Mouse (Mus musculus) layer of hippocampus, postnatal 36 days (tissue): ENCODE results near the gene Rrm1. TPM values are rescaled to one million over a fixed set of nuclear protein-coding genes. Genes with fewer than 3 reads are reported as not detected.
"Not testable (repeated sequence)": the region's sequence is repeated elsewhere in the genome, so short reads cannot be mapped to it uniquely, and the experiment has no call there.

ENCODE experiments used
- DNase-seq, 2 experiments: peaks; one replicate each; pipeline ENCODE4 v3.0.0; 2022
- total RNA-seq, 2 experiments: library from RNA; stranded (reverse); gene quantifications; 2 replicates each; pipeline ENCODE4 v1.2.3; 2021

The Rrm1 gene
- total RNA-seq, 2 experiments from 2014 or later, result 9.8 to 11.4 TPM

DNA sequence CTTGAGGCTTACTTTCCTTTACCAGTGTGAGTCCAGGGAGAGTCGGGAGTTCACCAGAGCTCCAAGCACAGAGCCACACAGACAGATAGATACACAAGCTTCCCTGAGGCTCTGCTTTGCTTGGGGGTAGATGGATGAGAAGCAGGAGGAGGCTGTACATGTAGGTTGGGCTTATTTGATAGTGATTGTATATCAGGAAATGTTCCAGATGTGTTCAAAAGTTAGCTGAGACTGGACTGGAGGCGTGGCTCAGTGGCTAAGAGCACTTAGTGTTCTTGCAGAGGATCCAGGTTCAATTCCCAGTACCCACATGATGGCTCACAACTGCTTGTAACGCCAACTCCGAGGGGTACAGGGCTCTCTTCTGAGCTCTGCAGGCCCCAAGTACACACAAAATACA lies 36.9 kb downstream of the Rrm1 start:
- DNase-seq, result no peak

- no peak for DNase-seq
These were observed 37.4 kb downstream of the Rrm1 start for GRCm38 (mm10) chr7:102478926-102479325.

GRCm38 (mm10) chr7:102479368-102480078 lies 38.0 kb downstream of the Rrm1 start:
- DNase-seq, result no peak

- no peak for DNase-seq
These were observed 39.3 kb downstream of the Rrm1 start for GRCm38 (mm10) chr7:102480821-102481220.

- no peak for DNase-seq
These were observed 40.1 kb downstream of the Rrm1 start, which contains the start of gene Olfr543 for GRCm38 (mm10) chr7:102481579-102481978. Gene Olfr543, minus strand, starts transcription at chr7:102481679.

DNA sequence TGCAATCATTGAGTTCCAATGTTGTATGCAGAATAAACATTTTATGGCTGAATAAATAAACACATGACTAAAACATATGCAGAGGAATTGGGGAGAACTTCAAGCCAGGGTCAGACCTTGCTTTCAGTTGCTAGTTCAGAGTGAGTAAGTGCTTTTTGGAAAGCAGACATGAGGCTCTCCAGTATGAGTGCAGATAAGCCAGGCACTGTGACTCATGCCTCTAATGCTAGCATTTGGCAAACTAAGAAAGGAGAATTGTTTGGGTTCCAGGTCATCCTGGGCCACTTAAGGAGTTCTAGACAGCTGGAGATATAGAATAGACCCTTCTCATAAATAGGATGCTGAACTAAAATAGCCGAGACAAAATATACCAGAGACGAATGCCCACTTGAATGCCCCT lies 42.2 kb downstream of the Rrm1 start:
- no peak for DNase-seq

GRCm38 (mm10) chr7:102484766-102485165 lies 43.3 kb downstream of the Rrm1 start:
- DNase-seq, result not testable (repeated sequence)

DNA sequence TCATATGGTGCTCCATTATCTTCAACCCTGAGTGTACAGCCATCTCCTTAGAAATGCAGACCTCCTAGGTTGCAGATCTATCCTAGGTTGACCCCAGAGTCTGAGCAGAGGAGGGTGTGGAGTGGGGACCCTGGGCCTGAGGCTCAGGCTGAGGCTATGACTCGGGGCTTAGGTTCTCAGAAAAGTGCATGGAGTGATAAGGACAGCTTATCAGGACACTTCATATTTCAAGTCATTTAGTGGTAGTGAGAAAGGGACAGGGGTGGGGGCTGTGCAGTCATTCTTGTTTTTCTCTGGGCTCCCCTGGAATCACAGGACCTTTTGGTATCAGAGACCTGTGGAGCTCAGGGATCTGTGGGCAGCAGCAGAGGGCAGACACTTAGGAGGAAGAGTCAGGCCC lies 44.6 kb downstream of the Rrm1 start:
- DNase-seq, result no peak

- no peak for DNase-seq
These were observed 46.7 kb downstream of the Rrm1 start, which contains the start of gene Olfr544 for GRCm38 (mm10) chr7:102488161-102488560. Gene Olfr544, minus strand, starts transcription at chr7:102488313.

DNA sequence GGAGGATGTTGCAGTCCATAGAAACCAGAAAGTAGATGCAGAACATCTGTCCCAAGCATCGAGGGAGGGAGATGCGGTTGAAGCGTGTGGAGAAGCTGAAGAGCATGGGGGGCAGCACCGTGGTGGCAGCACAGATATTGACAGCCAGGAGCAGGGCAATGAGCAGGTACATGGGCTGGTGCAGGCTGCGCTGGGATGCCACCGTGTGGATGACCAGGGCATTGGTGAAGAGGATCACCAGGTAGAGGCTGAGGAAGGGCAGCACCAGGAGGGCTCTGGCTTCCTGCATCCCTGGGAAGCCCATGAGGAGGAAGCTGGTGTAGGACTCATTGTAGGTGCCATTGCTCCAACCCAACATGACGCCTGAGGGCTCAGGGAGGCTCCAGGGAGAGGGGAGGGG lies 52.9 kb downstream of the Rrm1 start:
- not testable (repeated sequence) for DNase-seq

DNA sequence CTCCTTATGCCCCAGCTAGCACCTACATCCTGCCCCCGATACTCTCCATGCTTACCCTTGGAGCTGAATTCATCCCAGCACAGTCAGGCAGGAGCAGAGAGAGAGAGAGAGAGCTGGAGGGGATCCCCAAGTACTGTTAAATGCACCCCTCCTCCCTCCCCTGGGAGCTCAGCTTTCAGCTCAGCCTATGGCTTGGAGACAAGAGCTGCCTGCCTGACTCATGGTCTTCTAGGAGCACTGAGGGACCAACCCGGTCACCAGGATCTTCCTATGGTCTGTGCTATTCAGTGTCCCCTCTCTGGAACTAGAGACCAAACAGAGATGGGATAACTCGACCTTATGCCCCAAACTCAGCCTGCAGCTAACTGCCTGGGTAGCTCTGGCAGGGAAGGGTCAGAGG lies 58.0 kb downstream of the Rrm1 start, which contains the start of gene Olfr545:
Gene Olfr545, minus strand, starts transcription at position 101 of the 400 bp plus-strand sequence.
- DNase-seq, result no peak

DNA sequence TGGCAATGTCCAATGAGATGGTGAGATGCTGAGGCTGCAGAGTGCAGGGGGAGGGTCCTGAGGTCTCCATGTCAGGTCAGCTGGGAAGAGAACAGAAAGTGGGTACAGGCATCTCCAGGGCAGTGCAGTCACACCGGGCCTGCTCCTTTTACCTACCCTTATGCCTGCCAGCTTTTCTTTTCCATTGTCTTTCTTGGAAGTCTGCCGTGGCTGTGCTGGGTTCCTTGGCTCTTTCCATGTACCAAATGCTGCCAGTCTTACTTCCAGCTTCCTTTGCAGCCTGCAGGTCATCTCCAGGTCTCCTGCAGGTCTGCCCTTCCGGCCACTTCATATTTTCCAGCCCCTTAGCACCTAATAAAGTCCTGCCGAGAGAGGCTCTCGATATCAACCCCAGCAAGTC lies 60.5 kb downstream of the Rrm1 start:
- DNase-seq, result no peak

- peak; percentile 66 to 74 for DNase-seq
These were observed 65.4 kb downstream of the Rrm1 start for GRCm38 (mm10) chr7:102506848-102507247.

DNA sequence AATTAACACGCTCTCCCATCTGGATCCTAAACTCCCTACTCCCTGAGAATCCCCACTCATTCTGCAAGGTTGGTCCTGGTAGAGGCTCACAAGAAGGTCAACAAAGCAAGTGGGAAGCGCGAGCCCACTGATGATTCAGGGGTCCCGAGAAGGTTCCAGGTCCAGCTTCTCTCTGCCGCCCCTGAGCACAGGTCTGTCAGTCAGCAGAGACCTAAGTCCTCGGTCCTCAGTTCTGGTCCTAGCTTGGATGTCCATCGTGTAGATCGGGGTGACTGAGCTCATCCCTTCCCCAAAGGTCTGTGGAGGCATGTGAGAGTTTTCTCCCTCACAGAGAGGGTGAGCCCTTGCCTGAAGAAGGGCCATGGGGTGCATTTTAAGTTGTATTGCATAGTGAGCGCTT lies 66.6 kb downstream of the Rrm1 start:
- no peak for DNase-seq

- DNase-seq, result no peak
These were observed 67.2 kb downstream of the Rrm1 start for GRCm38 (mm10) chr7:102508666-102509065.

GRCm38 (mm10) chr7:102509726-102510125 lies 68.2 kb downstream of the Rrm1 start:
- no peak for DNase-seq

GRCm38 (mm10) chr7:102511927-102512326 lies 70.4 kb downstream of the Rrm1 start:
- no peak for DNase-seq

DNA sequence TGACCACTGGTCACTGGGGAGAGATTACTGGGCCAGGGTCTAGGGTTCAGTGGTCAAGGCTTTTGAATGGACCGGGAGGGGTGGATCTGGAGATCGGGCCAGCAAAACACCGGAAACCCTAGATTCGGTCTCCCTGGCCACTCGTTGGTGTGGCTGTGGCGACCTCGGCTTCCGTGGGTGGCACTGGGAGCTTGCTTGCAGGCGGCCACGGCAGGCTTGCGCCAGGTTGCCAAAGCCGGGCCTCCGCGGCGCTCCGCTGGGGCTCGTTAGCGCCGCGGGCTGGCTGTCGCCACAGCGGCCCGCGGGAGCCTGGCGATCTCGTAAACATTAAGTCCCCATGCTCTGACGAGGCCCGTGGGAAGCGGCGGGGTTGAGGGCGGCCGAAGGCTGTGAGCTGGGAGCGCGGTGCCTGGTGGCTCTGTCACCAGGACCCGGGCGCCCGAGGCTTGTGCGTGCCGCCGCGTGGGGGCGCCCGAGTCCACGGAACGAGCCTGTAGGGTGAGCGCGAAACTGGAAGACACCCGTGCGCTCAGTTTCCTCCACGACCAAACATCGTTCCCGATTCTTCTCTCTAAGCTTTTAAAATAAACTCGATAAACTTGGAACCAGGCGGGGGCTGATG lies 71.4 kb downstream of the Rrm1 start:
- DNase-seq, result peak; percentile 85

DNA sequence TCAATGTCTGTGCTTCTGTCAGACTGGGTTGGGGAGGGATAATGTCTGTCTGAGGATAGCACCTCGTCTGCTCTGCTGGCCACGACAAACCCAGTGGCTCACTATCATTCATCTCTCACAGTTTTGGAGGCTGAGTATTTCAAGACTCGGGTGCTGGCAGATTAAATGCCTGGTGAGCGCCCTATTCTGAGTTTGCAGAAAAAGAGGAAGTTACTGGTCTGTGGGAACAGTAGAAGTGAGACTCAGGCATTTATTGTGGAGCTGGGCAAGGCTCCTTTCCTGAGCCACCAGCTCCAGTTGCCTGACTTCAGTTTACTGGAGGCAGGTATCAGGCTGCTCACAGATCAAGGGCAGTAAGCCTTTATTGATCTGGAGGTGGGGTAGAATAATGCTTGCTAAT lies 72.6 kb downstream of the Rrm1 start:
- no peak for DNase-seq

DNA sequence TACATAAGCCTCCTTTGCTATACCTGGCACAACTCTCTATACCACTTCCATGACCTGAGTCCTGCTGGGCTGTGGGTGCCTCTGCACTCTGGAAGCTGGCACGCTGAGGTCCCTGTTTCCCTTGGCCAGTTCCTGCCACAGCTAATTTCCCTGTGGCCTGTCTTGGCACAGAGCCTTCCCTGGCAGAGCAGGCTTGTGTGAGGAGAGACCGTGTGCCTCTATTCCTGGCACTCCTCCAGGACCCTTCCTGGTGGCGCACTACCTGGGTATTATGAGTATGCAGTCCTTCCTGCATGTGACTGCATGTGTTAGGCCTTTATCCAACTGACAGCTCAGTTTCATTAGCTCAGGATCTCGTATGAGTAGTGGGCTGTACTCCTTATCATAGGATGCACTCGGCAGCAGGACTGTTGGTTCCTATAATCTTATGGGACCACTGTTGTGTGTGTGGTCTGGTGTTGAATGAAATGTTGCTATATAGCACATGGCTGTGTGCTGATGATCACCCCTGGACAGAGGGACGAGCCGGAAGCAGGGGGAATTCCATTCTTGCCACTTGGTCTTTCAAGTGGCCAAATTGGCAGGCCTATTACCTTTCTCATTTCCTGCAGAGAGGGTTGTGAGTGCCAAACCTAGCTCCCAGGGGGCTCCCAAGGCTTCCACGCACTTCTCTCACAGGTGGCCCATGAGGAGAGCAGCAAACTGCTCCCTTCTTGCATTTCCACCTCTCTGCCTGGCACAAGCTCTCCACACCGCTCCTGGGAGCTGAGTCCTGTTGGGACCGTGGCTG lies 75.0 kb downstream of the Rrm1 start:
- DNase-seq, result no peak

DNA sequence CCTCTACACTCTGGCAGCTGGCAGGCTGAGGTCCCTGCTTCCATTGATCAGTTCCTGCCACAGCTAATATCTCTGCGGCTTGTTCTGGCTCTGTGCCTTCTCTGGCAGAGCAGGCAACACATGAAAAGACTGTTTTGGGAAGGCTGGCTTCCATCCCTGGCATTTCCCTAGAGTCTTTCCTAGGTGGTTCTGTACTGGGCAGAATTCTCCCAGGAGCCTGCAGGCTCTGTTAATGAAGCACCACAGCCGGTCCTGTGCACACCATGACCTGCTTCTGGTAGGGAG lies 75.5 kb downstream of the Rrm1 start:
- peak; percentile 8 to 26 for DNase-seq
